In genomic region chr9:108175116-108175838, GRCm38 (mm10) we compare ENCODE assay signal across 13 mouse cellular contexts.
"Had no signal": no experiment of that assay in that cellular context is flagged by ENCODE, and none has a peak within 500 bp of the region (broad histone marks: within the 10 kb centered on the region; RNA-seq: fewer than 3 reads in every experiment).

No protein-coding gene starts in this region.

- H3K4me2 ChIP-seq: limb, embryonic 12.5 days; midbrain, embryonic 12.5 days; stomach, embryonic 15.5 days had no signal

- H3K9me3 ChIP-seq: midbrain, embryonic 12.5 days; stomach, embryonic 15.5 days had no signal

- H3K9ac ChIP-seq: limb, embryonic 12.5 days; liver, embryonic 14.5 days; midbrain, embryonic 12.5 days; stomach, embryonic 15.5 days had no signal

- DNase-seq: kidney, adult 11 months; kidney, postnatal 10 days; kidney, postnatal 4 days; liver; lung, adult 2 months; right cerebral cortex, postnatal 14 days; thymus, postnatal 36 days had no signal

- H3K4me3 ChIP-seq: limb, embryonic 12.5 days; megakaryocyte, embryonic 14.5 days; midbrain, embryonic 12.5 days; stomach, embryonic 15.5 days had no signal

- H3K4me1 ChIP-seq: limb, embryonic 12.5 days; midbrain, embryonic 12.5 days; stomach, embryonic 15.5 days had no signal

- H3K36me3 ChIP-seq: limb, embryonic 12.5 days; stomach, embryonic 15.5 days had no signal

- H3K27me3 ChIP-seq: midbrain, embryonic 12.5 days; stomach, embryonic 15.5 days had no signal

- H3K27ac ChIP-seq: limb, embryonic 12.5 days; liver, embryonic 14.5 days; macrophage; midbrain, embryonic 12.5 days; stomach, embryonic 15.5 days had no signal
